Mouse (Mus musculus) R1 (cell line): ENCODE data around the gene Fam213b.
A peak's percentile ranks its signal among the peaks of the same experiment; 100 is the strongest.

Experiments
- DNase-seq: peaks from one replicate; pipeline ENCODE4 v3.0.0-alpha.2; 2018; ENCODE audit warnings: low read depth, low spot score

Gene Fam213b

GRCm38 (mm10) chr4:154880730-154881129, 18.2 kb downstream of the Fam213b start:
- DNase-seq, result no peak

- DNase-seq, result peak; percentile 91
Measured at GRCm38 (mm10) chr4:154877864-154878548, 20.9 kb downstream of the Fam213b start.

GRCm38 (mm10) chr4:154873186-154873585, 25.7 kb downstream of the Fam213b start:
- no peak for DNase-seq

- DNase-seq, result peak; percentile 90
Measured at GRCm38 (mm10) chr4:154871757-154872251, 27.1 kb downstream of the Fam213b start.

- no peak for DNase-seq
Measured at GRCm38 (mm10) chr4:154870721-154871120, 28.2 kb downstream of the Fam213b start.

- DNase-seq, result no peak
Measured at GRCm38 (mm10) chr4:154869440-154869839, 29.5 kb downstream of the Fam213b start, which contains the start of gene Mmel1. Gene Mmel1, plus strand, starts transcription at chr4:154869585.

GRCm38 (mm10) chr4:154867257-154867656, 31.7 kb downstream of the Fam213b start:
- DNase-seq, result no peak

GRCm38 (mm10) chr4:154866391-154866790, 32.5 kb downstream of the Fam213b start:
- no peak for DNase-seq

GRCm38 (mm10) chr4:154864961-154865760, 33.8 kb downstream of the Fam213b start:
- no peak for DNase-seq

GRCm38 (mm10) chr4:154864271-154864771, 34.6 kb downstream of the Fam213b start:
- peak; percentile 95 for DNase-seq

- no peak for DNase-seq
Measured at GRCm38 (mm10) chr4:154863436-154863935, 35.4 kb downstream of the Fam213b start.

GRCm38 (mm10) chr4:154861967-154862366, 37.0 kb downstream of the Fam213b start:
- DNase-seq, result no peak

- DNase-seq, result no peak
Measured at GRCm38 (mm10) chr4:154858601-154859000, 40.3 kb downstream of the Fam213b start.

GRCm38 (mm10) chr4:154857366-154858240, 41.3 kb downstream of the Fam213b start:
- no peak for DNase-seq

GRCm38 (mm10) chr4:154856882-154857281, 42.1 kb downstream of the Fam213b start:
- DNase-seq, result peak; percentile 57

- no peak for DNase-seq
Measured at GRCm38 (mm10) chr4:154856480-154856837, 42.5 kb downstream of the Fam213b start.

- DNase-seq, result peak; percentile 92
Measured at GRCm38 (mm10) chr4:154855721-154856479, 43.0 kb downstream of the Fam213b start.

- no peak for DNase-seq
Measured at GRCm38 (mm10) chr4:154854676-154855345, 44.1 kb downstream of the Fam213b start.

- no peak for DNase-seq
Measured at GRCm38 (mm10) chr4:154853881-154854280, 45.1 kb downstream of the Fam213b start.

GRCm38 (mm10) chr4:154852696-154853095, 46.2 kb downstream of the Fam213b start:
- no peak for DNase-seq
